Mouse (Mus musculus): ENCODE data around the gene Ccl8. TPM values are rescaled to one million over a fixed set of nuclear protein-coding genes. Genes with fewer than 3 reads are reported as not detected.

Ccl8 gene
- polyA plus RNA-seq (2014; fragmentation: Illumina TruSeq; extraction: RNeasy Lipid Tissue Mini Kit (QIAGEN cat#74804); ENCODE audit: low read depth, low replicate concordance) = 1.6 TPM

GRCm38 (mm10) chr11:82114885-82115284, at the start of gene Ccl8:
Gene Ccl8, plus strand, starts transcription at chr11:82115185.

GRCm38 (mm10) chr11:82101529-82101928, 13.5 kb upstream of the Ccl8 start, which contains the start of gene Ccl12:
Gene Ccl12, plus strand, starts transcription at chr11:82101845.

Other genes with a start within 250 kb of the Ccl8 start
- not detected for gene Asic2, start 146.7 kb upstream of the Ccl8 start, polyA plus RNA-seq (2014; fragmentation: Illumina TruSeq; extraction: RNeasy Lipid Tissue Mini Kit (QIAGEN cat#74804); ENCODE audit: low read depth, low replicate concordance)
- gene Ccl2, start 79.6 kb upstream of the Ccl8 start, polyA plus RNA-seq (2014; fragmentation: Illumina TruSeq; extraction: RNeasy Lipid Tissue Mini Kit (QIAGEN cat#74804); ENCODE audit: low read depth, low replicate concordance) = 8.5 TPM
- gene Gm17268, start 76.6 kb upstream of the Ccl8 start, polyA plus RNA-seq (2014; fragmentation: Illumina TruSeq; extraction: RNeasy Lipid Tissue Mini Kit (QIAGEN cat#74804); ENCODE audit: low read depth, low replicate concordance) = not detected
- 3.5 TPM for gene Ccl7, start 69.5 kb upstream of the Ccl8 start, polyA plus RNA-seq (2014; fragmentation: Illumina TruSeq; extraction: RNeasy Lipid Tissue Mini Kit (QIAGEN cat#74804); ENCODE audit: low read depth, low replicate concordance)
- 1.9 TPM for gene Ccl11, start 57.4 kb upstream of the Ccl8 start, polyA plus RNA-seq (2014; fragmentation: Illumina TruSeq; extraction: RNeasy Lipid Tissue Mini Kit (QIAGEN cat#74804); ENCODE audit: low read depth, low replicate concordance)
- gene Ccl12, start 13.3 kb upstream of the Ccl8 start, polyA plus RNA-seq (2014; fragmentation: Illumina TruSeq; extraction: RNeasy Lipid Tissue Mini Kit (QIAGEN cat#74804); ENCODE audit: low read depth, low replicate concordance) = 2.7 TPM
- not detected for gene Ccl1, start 190.5 kb downstream of the Ccl8 start, polyA plus RNA-seq (2014; fragmentation: Illumina TruSeq; extraction: RNeasy Lipid Tissue Mini Kit (QIAGEN cat#74804); ENCODE audit: low read depth, low replicate concordance)

Measured in heart, adult 10 weeks (tissue).